Comparison of ENCODE assay signal across 8 mouse cellular contexts in the genomic region with DNA sequence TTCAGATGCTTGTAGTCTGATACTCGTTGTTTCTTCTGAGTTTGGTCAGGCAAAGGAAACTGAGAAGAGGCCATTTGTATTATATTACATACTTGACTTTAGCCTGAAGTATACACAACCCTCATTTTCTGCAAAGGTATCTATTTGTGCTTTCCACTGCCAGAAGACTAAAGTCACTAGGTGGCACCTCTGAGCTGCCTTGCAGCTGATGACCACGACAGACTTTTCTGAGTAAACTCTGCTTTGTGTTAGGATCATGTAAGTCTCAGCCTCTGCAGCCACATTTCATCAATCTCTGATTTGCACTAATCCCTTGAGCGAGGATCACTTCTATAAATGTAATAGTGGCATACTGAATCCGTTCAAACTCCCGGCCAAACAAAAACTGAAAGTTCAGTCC.
DNase-seq lines count a peak whose midpoint lies in the region; ATAC-seq and TF ChIP-seq lines count a peak whose summit lies in the region.

No protein-coding gene starts in this region.

- no peaks in the 10 kb centered on the region for H3K36me3 ChIP-seq in forebrain, embryonic 15.5 days
- no peaks in the 10 kb centered on the region for H3K36me3 ChIP-seq in midbrain, postnatal 0 days (ENCODE audit: insufficient read depth, low read length)

- WGBS in forebrain, embryonic 15.5 days: 30% methylated on average over 5 of the region's 5 CpGs
- WGBS in large intestine, adult 2 months: 21% methylated on average over 5 of the region's 5 CpGs
- WGBS in midbrain, postnatal 0 days: 30% methylated on average over 5 of the region's 5 CpGs

- no peak overlapping the region for H3K4me3 ChIP-seq in forebrain, embryonic 15.5 days
- H3K4me3 ChIP-seq in midbrain, postnatal 0 days (ENCODE audit: low read depth, low read length): no peak overlapping the region

- no peaks in the 10 kb centered on the region for H3K9me3 ChIP-seq in forebrain, embryonic 15.5 days
- H3K9me3 ChIP-seq in midbrain, postnatal 0 days (ENCODE audit: low read length): no peaks in the 10 kb centered on the region

- peak; percentile 6 for DNase-seq in adrenal gland, adult 2 months
- DNase-seq in adrenal gland, adult 8-10 months: no peak
- DNase-seq in urinary bladder, postnatal 36 days (ENCODE audit: low spot score in 2 of 2): peak; percentile 6 to 8
- no peak for DNase-seq in urinary bladder, postnatal 4 days (ENCODE audit: low spot score in 2 of 2)
- peak; percentile 21 for DNase-seq in large intestine, adult 2 months (ENCODE audit: low read depth, low spot score)
- peak; percentile 82 for DNase-seq in midbrain, postnatal 0 days (ENCODE audit: low spot score)

- H3K27ac ChIP-seq in forebrain, embryonic 15.5 days (replicated peaks): no peak overlapping the region
- H3K27ac ChIP-seq in midbrain, postnatal 0 days (ENCODE audit: low read depth, low read length): no peak overlapping the region

- no peaks in the 10 kb centered on the region for H3K4me1 ChIP-seq in forebrain, embryonic 15.5 days
- H3K4me1 ChIP-seq in midbrain, postnatal 0 days (ENCODE audit: insufficient read depth, low read length): no peaks in the 10 kb centered on the region

- H3K9ac ChIP-seq in forebrain, embryonic 15.5 days (replicated peaks): no peak overlapping the region
- H3K9ac ChIP-seq in midbrain, postnatal 0 days (replicated peaks; ENCODE audit: low read length, poor library complexity, severe bottlenecking): no peak overlapping the region

- no peaks in the 10 kb centered on the region for H3K27me3 ChIP-seq in forebrain, embryonic 15.5 days
- H3K27me3 ChIP-seq in midbrain, postnatal 0 days (ENCODE audit: insufficient read depth, low read length): no peaks in the 10 kb centered on the region

- H3K4me2 ChIP-seq in forebrain, embryonic 15.5 days (replicated peaks): no peak overlapping the region
- H3K4me2 ChIP-seq in midbrain, postnatal 0 days (ENCODE audit: low read depth, low read length, poor library complexity, severe bottlenecking): no peak overlapping the region

- peak; percentile 72 for ATAC-seq in forebrain, embryonic 15.5 days (replicated peaks)
- no peak for ATAC-seq in midbrain, postnatal 0 days (ENCODE audit: low FRiP score)
- ATAC-seq in inflammation-experienced regulatory T-cells, adult 6 months: no peak

- TF ChIP-seq CTCF in midbrain, postnatal 0 days (IDR thresholded peaks at IDR 0.05): peak; percentile 83

Comparison
In these comparisons a context has a peak if more than half of its experiments do, and no peak if none do; other contexts are left out.
1. DNase-seq: peak in adrenal gland, adult 2 months (single experiment), urinary bladder, postnatal 36 days (2 of 2), large intestine, adult 2 months (single experiment) and midbrain, postnatal 0 days (single experiment); none in adrenal gland, adult 8-10 months (single experiment) and urinary bladder, postnatal 4 days (0 of 2).